9 mouse cellular contexts compared by ENCODE assay signal in the genomic region with DNA sequence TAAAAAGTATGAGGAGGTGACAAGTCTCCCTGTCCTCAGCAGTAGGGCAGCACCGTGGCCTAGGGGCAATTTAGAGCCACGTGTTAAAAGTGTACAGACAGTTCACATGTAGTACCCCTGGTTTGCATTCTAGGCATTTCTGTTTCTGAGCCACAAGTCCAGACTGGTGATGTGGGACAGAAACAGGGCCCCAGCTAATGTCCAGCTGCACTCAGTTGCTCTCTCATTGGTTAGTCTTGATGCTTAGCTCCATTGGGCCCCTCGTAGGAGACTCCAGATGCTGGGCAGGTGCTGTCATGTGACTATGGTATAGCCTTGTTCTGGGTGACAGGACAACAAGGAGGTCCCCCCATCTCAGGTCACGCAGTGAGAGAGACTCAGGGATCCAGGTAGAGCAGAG. TPM values are rescaled to one million over a fixed set of nuclear protein-coding genes. Genes with fewer than 3 reads are reported as not detected.
DNase-seq lines count a peak whose midpoint lies in the region; ATAC-seq lines count a peak whose summit lies in the region.
"Had no signal": no experiment of that assay in that cellular context is flagged by ENCODE, and none has a peak within 500 bp of the region (broad histone marks: within the 10 kb centered on the region; RNA-seq: fewer than 3 reads in every experiment).

No protein-coding gene starts in this region.

- peak overlapping the region; percentile 66 for H3K27ac ChIP-seq in brown adipose tissue, adult 24 weeks (replicated peaks; ENCODE audit: low read depth, low read length)
- peak overlapping the region; percentile 39; the same call in 1 of the 2 replicates for H3K27ac ChIP-seq in embryonic facial prominence, embryonic 13.5 days
- H3K27ac ChIP-seq in hindbrain, embryonic 15.5 days (replicated peaks), result peak overlapping the region; percentile 19; the same call in 1 of the 2 replicates
- peak overlapping the region; percentile 74; the same call in 1 of the 2 replicates for H3K27ac ChIP-seq in midbrain, embryonic 13.5 days

- 30% methylated on average over 4 of the region's 4 CpGs for WGBS in embryonic facial prominence, embryonic 13.5 days
- WGBS in hindbrain, embryonic 15.5 days, result 33% methylated on average over 4 of the region's 4 CpGs
- WGBS in midbrain, embryonic 13.5 days, result 35% methylated on average over 4 of the region's 4 CpGs

- H3K27me3 ChIP-seq in embryonic facial prominence, embryonic 13.5 days, result no peaks in the 10 kb centered on the region
- no peaks in the 10 kb centered on the region for H3K27me3 ChIP-seq in hindbrain, embryonic 15.5 days
- no peaks in the 10 kb centered on the region for H3K27me3 ChIP-seq in midbrain, embryonic 13.5 days

- H3K4me2 ChIP-seq in embryonic facial prominence, embryonic 13.5 days, result peak overlapping the region; percentile 90
- peak overlapping the region; percentile 94 for H3K4me2 ChIP-seq in hindbrain, embryonic 15.5 days
- H3K4me2 ChIP-seq in midbrain, embryonic 13.5 days (replicated peaks), result peak overlapping the region; percentile 89

- peak overlapping the region; percentile 54 for H3K9ac ChIP-seq in embryonic facial prominence, embryonic 13.5 days
- H3K9ac ChIP-seq in hindbrain, embryonic 15.5 days, result no peak overlapping the region
- H3K9ac ChIP-seq in midbrain, embryonic 13.5 days (replicated peaks), result peak overlapping the region; percentile 55

- no peak for DNase-seq in adrenal gland, adult 18-20 months (ENCODE audit: low spot score in 2 of 2)
- DNase-seq in urinary bladder, adult 18-20 months (ENCODE audit: low spot score in 2 of 2), result no peak
- DNase-seq in adrenal gland, postnatal 14 days, result no peak
- DNase-seq: cerebellum, adult 18-20 months; lung, adult 2 months had no signal

- H3K9me3 ChIP-seq in embryonic facial prominence, embryonic 13.5 days, result no peaks in the 10 kb centered on the region
- H3K9me3 ChIP-seq in hindbrain, embryonic 15.5 days, result no peaks in the 10 kb centered on the region
- no peaks in the 10 kb centered on the region for H3K9me3 ChIP-seq in midbrain, embryonic 13.5 days

- H3K4me1 ChIP-seq in brown adipose tissue, adult 24 weeks (ENCODE audit: control insufficient read depth, insufficient read depth, insufficient read length, low read length), result peaks cover 20% of the 10 kb centered on the region
- peaks cover 95% of the 10 kb centered on the region for H3K4me1 ChIP-seq in embryonic facial prominence, embryonic 13.5 days
- H3K4me1 ChIP-seq in hindbrain, embryonic 15.5 days (replicated peaks), result peaks cover 78% of the 10 kb centered on the region
- peaks cover 90% of the 10 kb centered on the region for H3K4me1 ChIP-seq in midbrain, embryonic 13.5 days (replicated peaks)

- no peak overlapping the region for H3K4me3 ChIP-seq in brown adipose tissue, adult 24 weeks (ENCODE audit: insufficient read depth, low read depth, low read length)
- peak overlapping the region; percentile 24; the same call in 1 of the 2 replicates for H3K4me3 ChIP-seq in embryonic facial prominence, embryonic 13.5 days
- no peak overlapping the region for H3K4me3 ChIP-seq in hindbrain, embryonic 15.5 days
- H3K4me3 ChIP-seq in midbrain, embryonic 13.5 days (replicated peaks), result peak overlapping the region; percentile 97

- no peak for ATAC-seq in embryonic facial prominence, embryonic 13.5 days (ENCODE audit: insufficient number of reproducible peaks, insufficient read depth, low FRiP score, low TSS enrichment, low read depth)
- ATAC-seq in hindbrain, embryonic 15.5 days (ENCODE audit: low FRiP score, low read depth), result no peak
- ATAC-seq in midbrain, embryonic 13.5 days, result no peak

- peaks cover 51% of the 10 kb centered on the region for H3K36me3 ChIP-seq in embryonic facial prominence, embryonic 13.5 days
- H3K36me3 ChIP-seq in hindbrain, embryonic 15.5 days, result peaks cover 13% of the 10 kb centered on the region
- peaks cover 34% of the 10 kb centered on the region for H3K36me3 ChIP-seq in midbrain, embryonic 13.5 days

RNA-seq across cellular contexts. Expression of gene Axin2, which starts 9.0 kb away (rescaled TPM):
- polyA plus RNA-seq in brown adipose tissue, adult 24 weeks (2012; ENCODE audit: insufficient read depth, insufficient read length, missing spikeins), result 18.4 and 19.4 TPM in 2 replicates
- 17.4 and 25.1 TPM in 2 replicates for polyA plus RNA-seq in embryonic facial prominence, embryonic 13.5 days (2015; fragmentation: Nextera tagmentation; extraction: Ambion mirVana)
- 8.9 and 9.2 TPM in 2 replicates for polyA plus RNA-seq in hindbrain, embryonic 15.5 days (2015; fragmentation: Nextera tagmentation; extraction: Ambion mirVana)
- polyA plus RNA-seq in midbrain, embryonic 13.5 days (2015; fragmentation: Nextera tagmentation; extraction: Ambion mirVana), result 15.4 and 17.2 TPM in 2 replicates
- total RNA-seq in adrenal gland, adult 18-20 months (2021), result 10 to 100 TPM; 36.9 to 56.2 TPM
- 31.7 and 43.0 TPM in 2 replicates for total RNA-seq in adrenal gland, postnatal 14 days (2021)

Comparison
In these comparisons a context has a peak if more than half of its experiments do, and no peak if none do; other contexts are left out.
1. H3K27ac ChIP-seq: peak in every context shown above with its lines; median percentile 74 in midbrain, embryonic 13.5 days; 66 in brown adipose tissue, adult 24 weeks; 39 in embryonic facial prominence, embryonic 13.5 days; 19 in hindbrain, embryonic 15.5 days.
2. H3K4me3 ChIP-seq: peak in embryonic facial prominence, embryonic 13.5 days (single experiment) and midbrain, embryonic 13.5 days (single experiment); none in brown adipose tissue, adult 24 weeks (single experiment) and hindbrain, embryonic 15.5 days (single experiment).
3. Peak in every context shown above with its lines, with median percentiles within 50 percentile points of each other: H3K4me2 ChIP-seq.